Comparison of ENCODE assay signal across 11 mouse cellular contexts in genomic region chr8:47684441-47684840, GRCm38 (mm10).
"Had no signal": no experiment of that assay in that cellular context is flagged by ENCODE, and none has a peak within 500 bp of the region (broad histone marks: within the 10 kb centered on the region; RNA-seq: fewer than 3 reads in every experiment).

No protein-coding gene starts in this region.

- H3K9me3 ChIP-seq: limb, embryonic 15.5 days; liver, embryonic 12.5 days; lung, embryonic 15.5 days; midbrain, embryonic 15.5 days; neural tube, embryonic 12.5 days had no signal

- H3K36me3 ChIP-seq: lung, embryonic 15.5 days; midbrain, embryonic 15.5 days; neural tube, embryonic 12.5 days had no signal

- H3K4me1 ChIP-seq: limb, embryonic 15.5 days; liver, embryonic 12.5 days; lung, embryonic 15.5 days; midbrain, embryonic 15.5 days; neural tube, embryonic 12.5 days had no signal

- DNase-seq: kidney, adult 2 months; kidney, postnatal 36 days; lung, postnatal 14 days; thymus, postnatal 4 days had no signal

- H3K27ac ChIP-seq: limb, embryonic 15.5 days; liver, embryonic 12.5 days; lung, embryonic 15.5 days; midbrain, embryonic 15.5 days; neural tube, embryonic 12.5 days; stomach, postnatal 0 days had no signal

- ATAC-seq: liver, embryonic 12.5 days; midbrain, embryonic 15.5 days had no signal

- H3K4me3 ChIP-seq: limb, embryonic 15.5 days; liver, embryonic 12.5 days; lung, embryonic 15.5 days; midbrain, embryonic 15.5 days; neural tube, embryonic 12.5 days had no signal

- H3K9ac ChIP-seq: limb, embryonic 15.5 days; liver, embryonic 12.5 days; lung, embryonic 15.5 days; midbrain, embryonic 15.5 days; neural tube, embryonic 12.5 days had no signal

- H3K4me2 ChIP-seq: limb, embryonic 15.5 days; liver, embryonic 12.5 days; lung, embryonic 15.5 days; midbrain, embryonic 11.5 days; midbrain, embryonic 15.5 days; neural tube, embryonic 12.5 days had no signal

- H3K27me3 ChIP-seq: limb, embryonic 15.5 days; liver, embryonic 12.5 days; lung, embryonic 15.5 days; midbrain, embryonic 15.5 days; neural tube, embryonic 12.5 days had no signal
